Mouse (Mus musculus): ENCODE measurements at regions not wholly inside any gene's neighbourhood (a gene's known extent, or its start where the extent isn't known, plus 50 kb on each side); places are given as distances from the start of the nearest gene placed in this dataset.

DNA sequence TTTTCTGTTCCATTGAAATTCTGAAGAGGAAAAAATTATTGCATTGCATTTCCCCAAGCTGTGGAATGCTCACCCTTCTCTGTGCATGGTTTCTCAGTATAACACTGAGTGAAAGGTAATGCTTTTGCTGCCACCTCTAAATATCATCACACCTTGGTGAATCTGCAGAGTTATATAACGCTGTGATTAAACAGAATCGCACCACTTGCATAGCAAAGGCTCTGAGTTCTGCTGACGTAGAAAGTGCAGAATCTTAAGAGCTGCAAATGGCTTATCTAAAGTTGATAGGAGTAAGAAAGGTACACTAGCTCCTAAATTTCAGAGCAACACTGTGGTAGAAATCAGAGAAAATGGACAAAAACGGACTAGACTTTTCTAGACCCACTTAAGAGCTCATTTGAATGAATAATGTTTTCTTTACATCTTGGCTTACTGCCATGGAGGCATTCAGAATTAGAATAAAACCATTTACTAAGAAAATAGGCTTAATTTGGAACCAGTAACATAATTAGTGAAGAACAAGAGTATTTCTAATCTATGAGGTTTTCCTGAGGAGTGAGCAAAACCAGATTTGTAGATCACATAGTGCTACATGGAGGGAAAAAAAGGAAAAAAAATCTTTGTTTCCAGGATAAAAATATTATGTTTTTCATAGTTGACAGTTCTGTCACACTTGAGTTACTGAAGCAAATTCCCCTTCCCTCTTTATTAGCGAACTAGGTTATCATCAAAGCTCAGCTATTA is 641.2 kb downstream of the Cetn3 start:
- WGBS = 61% methylated on average over 5 of the region's 5 CpGs
- H3K36me3 ChIP-seq (ENCODE audit: control insufficient read depth, insufficient read depth, low read length) = no peaks in the 10 kb centered on the region

GRCm38 (mm10) chr13:82424732-82425341 is 642.0 kb downstream of the Cetn3 start:
- Histone ChIP-seq H3K4me3 (ENCODE audit: control insufficient read depth in 1 of 2, insufficient read depth in 1 of 2, low read depth in 1 of 2, low read length in 2 of 2) (no peak overlapping the region), H3K27ac (replicated peaks in 1 of 2; ENCODE audit: control insufficient read depth in 1 of 2, insufficient read depth in 1 of 2, low read depth in 2 of 2, low read length in 2 of 2) (no peak overlapping the region), H3K4me2 (ENCODE audit: low read length) (no peak overlapping the region), H3K4me1 (ENCODE audit: control insufficient read depth in 2 of 2, insufficient read depth in 2 of 2, low read length in 2 of 2) (no peaks in the 10 kb centered on the region), H3K9me3 (ENCODE audit: control insufficient read depth, low read length) (no peaks in the 10 kb centered on the region), H3K9ac (ENCODE audit: low read length) (no peak overlapping the region), H3K27me3 (ENCODE audit: control insufficient read depth, insufficient read depth, low read length) (no peaks in the 10 kb centered on the region), H3K36me3 (ENCODE audit: control insufficient read depth, insufficient read depth, low read length) (no peaks in the 10 kb centered on the region)
- no peak for ATAC-seq (ENCODE audit: insufficient number of reproducible peaks, insufficient read depth, low FRiP score, low read depth)
- 72% methylated on average over 10 of the region's 10 CpGs for WGBS

More for the DNA sequence above, 641.2 kb downstream of the Cetn3 start:
- H3K9me3 ChIP-seq (ENCODE audit: control insufficient read depth, low read length) = no peaks in the 10 kb centered on the region
- no peak for ATAC-seq (ENCODE audit: insufficient number of reproducible peaks, insufficient read depth, low FRiP score, low read depth)
- no peaks in the 10 kb centered on the region for H3K4me1 ChIP-seq (ENCODE audit: control insufficient read depth in 2 of 2, insufficient read depth in 2 of 2, low read length in 2 of 2)
- no peak overlapping the region for H3K4me2 ChIP-seq (ENCODE audit: low read length)
- no peak overlapping the region for H3K9ac ChIP-seq (ENCODE audit: low read length)
- no peak overlapping the region for H3K27ac ChIP-seq (replicated peaks in 1 of 2; ENCODE audit: control insufficient read depth in 1 of 2, insufficient read depth in 1 of 2, low read depth in 2 of 2, low read length in 2 of 2)
- H3K4me3 ChIP-seq (ENCODE audit: control insufficient read depth in 1 of 2, insufficient read depth in 1 of 2, low read depth in 1 of 2, low read length in 2 of 2) = no peak overlapping the region
- no peaks in the 10 kb centered on the region for H3K27me3 ChIP-seq (ENCODE audit: control insufficient read depth, insufficient read depth, low read length)

DNA sequence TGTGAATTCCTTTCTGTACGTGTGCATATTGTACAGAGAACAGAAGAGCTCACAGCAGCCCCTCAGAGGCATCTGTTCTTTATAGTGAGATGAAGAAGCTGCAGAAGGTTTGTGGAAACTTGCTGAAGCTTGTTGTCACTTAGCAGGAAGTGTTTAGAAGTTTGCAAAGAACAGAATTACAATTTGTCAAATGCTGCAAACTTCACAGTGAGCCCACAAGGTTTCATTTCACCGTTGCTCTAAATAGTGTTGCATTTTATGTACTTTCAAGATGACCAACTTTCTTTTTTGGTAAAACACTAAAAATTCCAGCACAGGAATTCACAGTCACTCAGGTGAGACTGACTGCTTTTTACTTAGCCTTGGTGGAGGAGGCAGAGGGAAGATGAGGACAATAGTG is 649.5 kb downstream of the Cetn3 start:
- Histone ChIP-seq H3K36me3 (ENCODE audit: control insufficient read depth, insufficient read depth, low read length) (no peaks in the 10 kb centered on the region), H3K9me3 (ENCODE audit: control insufficient read depth, low read length) (no peaks in the 10 kb centered on the region), H3K27me3 (ENCODE audit: control insufficient read depth, insufficient read depth, low read length) (no peaks in the 10 kb centered on the region), H3K27ac (replicated peaks in 1 of 2; ENCODE audit: control insufficient read depth in 1 of 2, insufficient read depth in 1 of 2, low read depth in 2 of 2, low read length in 2 of 2) (no peak overlapping the region), H3K4me3 (ENCODE audit: control insufficient read depth in 1 of 2, insufficient read depth in 1 of 2, low read depth in 1 of 2, low read length in 2 of 2) (no peak overlapping the region), H3K4me1 (ENCODE audit: control insufficient read depth in 2 of 2, insufficient read depth in 2 of 2, low read length in 2 of 2) (peaks cover 0 to 7% of the 10 kb centered on the region in 2 experiments; a peak in 1 of 4 replicates), H3K4me2 (ENCODE audit: low read length) (no peak overlapping the region), H3K9ac (ENCODE audit: low read length) (no peak overlapping the region)
- ATAC-seq (ENCODE audit: insufficient number of reproducible peaks, insufficient read depth, low FRiP score, low read depth) = no peak
- 39% methylated on average over 2 of the region's 2 CpGs for WGBS

- Histone ChIP-seq H3K27me3 (ENCODE audit: control insufficient read depth, insufficient read depth, low read length) (no peaks in the 10 kb centered on the region), H3K4me1 (ENCODE audit: control insufficient read depth in 2 of 2, insufficient read depth in 2 of 2, low read length in 2 of 2) (no peaks in the 10 kb centered on the region), H3K9ac (ENCODE audit: low read length) (no peak overlapping the region), H3K27ac (replicated peaks in 1 of 2; ENCODE audit: control insufficient read depth in 1 of 2, insufficient read depth in 1 of 2, low read depth in 2 of 2, low read length in 2 of 2) (no peak overlapping the region), H3K36me3 (ENCODE audit: control insufficient read depth, insufficient read depth, low read length) (no peaks in the 10 kb centered on the region), H3K9me3 (ENCODE audit: control insufficient read depth, low read length) (no peaks in the 10 kb centered on the region), H3K4me2 (ENCODE audit: low read length) (no peak overlapping the region), H3K4me3 (ENCODE audit: control insufficient read depth in 1 of 2, insufficient read depth in 1 of 2, low read depth in 1 of 2, low read length in 2 of 2) (no peak overlapping the region)
- ATAC-seq (ENCODE audit: insufficient number of reproducible peaks, insufficient read depth, low FRiP score, low read depth) = 0 out of 2 replicates have a peak, but pooled peaks have one; percentile 39
- WGBS = 34% methylated on average over 1 of the region's 1 CpGs
These were observed 656.4 kb downstream of the Cetn3 start for GRCm38 (mm10) chr13:82439294-82439693.

- Histone ChIP-seq H3K9me3 (ENCODE audit: control insufficient read depth, low read length) (no peaks in the 10 kb centered on the region), H3K9ac (ENCODE audit: low read length) (no peak overlapping the region), H3K4me3 (ENCODE audit: control insufficient read depth in 1 of 2, insufficient read depth in 1 of 2, low read depth in 1 of 2, low read length in 2 of 2) (no peak overlapping the region), H3K4me2 (ENCODE audit: low read length) (no peak overlapping the region), H3K27me3 (ENCODE audit: control insufficient read depth, insufficient read depth, low read length) (no peaks in the 10 kb centered on the region), H3K27ac (replicated peaks in 1 of 2; ENCODE audit: control insufficient read depth in 1 of 2, insufficient read depth in 1 of 2, low read depth in 2 of 2, low read length in 2 of 2) (no peak overlapping the region), H3K36me3 (ENCODE audit: control insufficient read depth, insufficient read depth, low read length) (no peaks in the 10 kb centered on the region), H3K4me1 (ENCODE audit: control insufficient read depth in 2 of 2, insufficient read depth in 2 of 2, low read length in 2 of 2) (no peaks in the 10 kb centered on the region; a peak in 1 of 4 replicates)
- WGBS = 80% methylated on average over 5 of the region's 5 CpGs
- ATAC-seq (ENCODE audit: insufficient number of reproducible peaks, insufficient read depth, low FRiP score, low read depth) = no peak
These were observed 670.8 kb downstream of the Cetn3 start for GRCm38 (mm10) chr13:82453650-82454049.

GRCm38 (mm10) chr13:82483265-82483929 is 700.5 kb downstream of the Cetn3 start:
- no peak overlapping the region for H3K27ac ChIP-seq (replicated peaks in 1 of 2; ENCODE audit: control insufficient read depth in 1 of 2, insufficient read depth in 1 of 2, low read depth in 2 of 2, low read length in 2 of 2)
- no peaks in the 10 kb centered on the region for H3K4me1 ChIP-seq (ENCODE audit: control insufficient read depth in 2 of 2, insufficient read depth in 2 of 2, low read length in 2 of 2)
- no peak for ATAC-seq (ENCODE audit: insufficient number of reproducible peaks, insufficient read depth, low FRiP score, low read depth)
- H3K4me2 ChIP-seq (ENCODE audit: low read length) = no peak overlapping the region
- no peaks in the 10 kb centered on the region for H3K9me3 ChIP-seq (ENCODE audit: control insufficient read depth, low read length)
- H3K27me3 ChIP-seq (ENCODE audit: control insufficient read depth, insufficient read depth, low read length) = no peaks in the 10 kb centered on the region
- no peak overlapping the region for H3K4me3 ChIP-seq (ENCODE audit: control insufficient read depth in 1 of 2, insufficient read depth in 1 of 2, low read depth in 1 of 2, low read length in 2 of 2)
- no peaks in the 10 kb centered on the region for H3K36me3 ChIP-seq (ENCODE audit: control insufficient read depth, insufficient read depth, low read length)
- 68% methylated on average over 7 of the region's 7 CpGs for WGBS
- no peak overlapping the region for H3K9ac ChIP-seq (ENCODE audit: low read length)

GRCm38 (mm10) chr13:82496606-82497005 is 713.7 kb downstream of the Cetn3 start:
- H3K27ac ChIP-seq (replicated peaks in 1 of 2; ENCODE audit: control insufficient read depth in 1 of 2, insufficient read depth in 1 of 2, low read depth in 2 of 2, low read length in 2 of 2) = no peak overlapping the region
- H3K9ac ChIP-seq (ENCODE audit: low read length) = no peak overlapping the region
- no peaks in the 10 kb centered on the region for H3K27me3 ChIP-seq (ENCODE audit: control insufficient read depth, insufficient read depth, low read length)
- WGBS = 80% methylated on average over 2 of the region's 2 CpGs
- no peak for ATAC-seq (ENCODE audit: insufficient number of reproducible peaks, insufficient read depth, low FRiP score, low read depth)
- no peak overlapping the region for H3K4me2 ChIP-seq (ENCODE audit: low read length)
- H3K9me3 ChIP-seq (ENCODE audit: control insufficient read depth, low read length) = no peaks in the 10 kb centered on the region
- H3K36me3 ChIP-seq (ENCODE audit: control insufficient read depth, insufficient read depth, low read length) = no peaks in the 10 kb centered on the region
- no peaks in the 10 kb centered on the region for H3K4me1 ChIP-seq (ENCODE audit: control insufficient read depth in 2 of 2, insufficient read depth in 2 of 2, low read length in 2 of 2)
- no peak overlapping the region for H3K4me3 ChIP-seq (ENCODE audit: control insufficient read depth in 1 of 2, insufficient read depth in 1 of 2, low read depth in 1 of 2, low read length in 2 of 2)

All from heart, embryonic 14.5 days (tissue).